Mouse (Mus musculus) embryonic facial prominence, embryonic 11.5 days (tissue): ENCODE data around the gene Usp6nl. TPM values are rescaled to one million over a fixed set of nuclear protein-coding genes. Genes with fewer than 3 reads are reported as not detected.

ENCODE experiments used
- ATAC-seq: fragments of 200-750 bp; cut with Nextera tagmentation; replicated peaks from 2 replicates; pipeline ENCODE4 v1.8.0; 2017; ENCODE audit warnings: low read depth; ENCODE audit not compliant: insufficient number of reproducible peaks, low FRiP score, low TSS enrichment
- DNase-seq: peaks from one replicate; pipeline ENCODE4 v3.0.0-alpha.2; 2015; ENCODE audit warnings: low spot score
- H3K27ac ChIP-seq: fragments of 300-500 bp; sonication (generic); replicated peaks from 2 replicates; pipeline ENCODE4 v1.5.1; 2014; ENCODE audit warnings: mild to moderate bottlenecking, low read depth, low read length, control low read depth
- H3K27me3 ChIP-seq: fragments of 300-500 bp; sonication (generic); 2 replicates; pipeline ENCODE4 v1.6.1; 2014; ENCODE audit warnings: mild to moderate bottlenecking, low read length, moderate library complexity, mixed read lengths; ENCODE audit not compliant: control insufficient read depth, insufficient read depth
- H3K36me3 ChIP-seq: fragments of 300-500 bp; sonication (generic); replicated peaks from 2 replicates; pipeline ENCODE4 v1.6.1; 2014; ENCODE audit warnings: low read depth, mild to moderate bottlenecking, low read length, moderate library complexity, mixed read lengths; ENCODE audit not compliant: control insufficient read depth, insufficient read depth
- H3K4me1 ChIP-seq: fragments of 300-500 bp; sonication (generic); 2 replicates; pipeline ENCODE4 v1.6.1; 2014; ENCODE audit warnings: low read length, mixed read lengths; ENCODE audit not compliant: control insufficient read depth, insufficient read depth
- H3K4me2 ChIP-seq: fragments of 300-500 bp; sonication (generic); 2 replicates; pipeline ENCODE4 v1.6.1; 2014; ENCODE audit warnings: low read depth, mild to moderate bottlenecking, control low read depth, low read length, moderate library complexity
- H3K4me3 ChIP-seq: fragments of 300-500 bp; sonication (generic); 2 replicates; pipeline ENCODE4 v1.5.1; 2014; ENCODE audit warnings: low read depth, low read length, control low read depth
- H3K9ac ChIP-seq: fragments of 300-500 bp; sonication (generic); replicated peaks from 2 replicates; pipeline ENCODE4 v1.6.1; 2014; ENCODE audit warnings: mild to moderate bottlenecking, control low read depth, low read length
- H3K9me3 ChIP-seq: fragments of 300-500 bp; sonication (generic); replicated peaks from 2 replicates; pipeline ENCODE4 v1.6.1; 2016; ENCODE audit warnings: mild to moderate bottlenecking, low read length, inconsistent platforms, mixed read lengths; ENCODE audit not compliant: control insufficient read depth
- WGBS: fragments of 180-500 bp; shearing (Covaris S2); extraction: QIAGEN DNeasy Blood & Tissue Kit; methylation state at CpG from one replicate; pipeline ENCODE4 v1.1.7; 2014; 5-methylcytosine and 5-hydroxymethylcytosine counted together
- polyA plus RNA-seq: library from polyadenylated mRNA; unstranded; fragments of >200 nt; fragmentation: Nextera tagmentation; extraction: Ambion mirVana; gene quantifications from 2 replicates; pipeline ENCODE4 v1.2.1, GENCODE M21; 2014

The Usp6nl gene
- polyA plus RNA-seq, 1 experiment from 2014 or later = 12.7 TPM

- no peaks in the 10 kb centered on the region for H3K9me3 ChIP-seq
- H3K27ac ChIP-seq = no peak overlapping the region
- no peak overlapping the region for H3K4me2 ChIP-seq
- H3K9ac ChIP-seq = no peak overlapping the region
- no peaks in the 10 kb centered on the region for H3K36me3 ChIP-seq
- no peak overlapping the region for H3K4me3 ChIP-seq
- WGBS = 82% methylated on average over 9 of the region's 9 CpGs
- H3K4me1 ChIP-seq = no peaks in the 10 kb centered on the region
- DNase-seq (no peak), ATAC-seq (no peak)
- no peaks in the 10 kb centered on the region for H3K27me3 ChIP-seq
Observed at GRCm38 (mm10) chr2:6350164-6350563, 27.7 kb downstream of the Usp6nl start.

DNA sequence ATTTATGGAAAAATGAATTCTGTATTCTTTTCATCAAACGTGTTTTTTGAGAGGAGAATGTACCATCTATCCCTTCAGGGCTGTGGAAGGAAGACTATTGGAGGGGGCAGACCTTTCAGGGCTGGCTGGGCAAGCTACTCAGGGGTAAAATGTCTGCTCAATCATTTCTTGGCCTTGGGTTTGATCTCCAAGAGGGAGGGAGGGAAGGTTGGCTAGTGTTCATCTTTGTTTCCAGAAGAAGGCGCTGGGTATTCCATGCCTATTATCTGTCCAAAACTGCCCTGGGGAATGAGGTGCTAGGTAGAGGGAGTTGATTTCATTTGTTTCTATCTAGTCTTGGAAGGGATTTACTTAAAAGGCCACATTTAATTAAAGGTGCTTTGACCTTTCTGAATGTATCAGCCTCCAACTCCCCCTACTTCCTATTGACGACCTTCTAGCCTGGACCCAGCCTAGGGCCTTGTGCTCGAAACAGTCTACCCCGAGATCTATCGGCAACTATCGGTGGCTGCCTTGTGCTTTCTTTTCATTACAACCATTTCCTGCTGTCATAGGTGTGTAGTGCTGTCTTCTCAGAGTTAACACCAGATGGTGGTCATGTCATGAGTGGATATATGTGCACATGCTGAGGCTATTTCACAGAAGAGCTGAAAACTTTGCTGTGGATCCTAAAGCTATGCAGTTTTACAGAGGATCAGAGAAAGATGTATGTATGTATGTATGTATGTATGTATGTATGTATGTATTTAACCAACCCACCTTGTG is 28.6 kb downstream of the Usp6nl start:
- no peak for ATAC-seq
- H3K4me1 ChIP-seq = no peaks in the 10 kb centered on the region
- H3K27me3 ChIP-seq = no peaks in the 10 kb centered on the region
- no peak overlapping the region for H3K4me3 ChIP-seq
- 59% methylated on average over 7 of the region's 7 CpGs for WGBS
- H3K36me3 ChIP-seq = no peaks in the 10 kb centered on the region
- no peak for DNase-seq
- no peak overlapping the region for H3K4me2 ChIP-seq
- no peak overlapping the region for H3K9ac ChIP-seq
- H3K27ac ChIP-seq = no peak overlapping the region
- H3K9me3 ChIP-seq = no peaks in the 10 kb centered on the region

DNA sequence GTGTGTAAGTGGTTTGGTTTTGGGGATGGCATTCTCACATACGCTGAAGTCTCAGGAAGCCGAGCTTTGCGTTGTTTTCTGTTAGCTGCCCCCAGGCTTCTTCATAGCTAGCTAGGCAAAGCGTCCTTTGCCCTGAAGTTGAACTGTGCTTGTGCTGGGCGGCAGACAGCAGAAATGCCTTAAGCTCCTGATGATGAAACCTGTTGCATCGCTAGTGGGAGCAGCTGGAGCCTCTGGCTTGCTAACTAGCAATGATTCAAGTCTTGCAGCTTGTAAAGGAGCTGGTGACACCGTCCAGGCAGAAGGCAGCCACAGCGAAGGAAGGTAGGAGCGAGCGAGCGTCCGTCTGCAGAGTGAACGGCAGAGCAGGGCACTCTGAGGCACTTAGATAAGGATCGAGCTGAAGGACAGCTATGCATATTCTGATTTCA is 30.1 kb downstream of the Usp6nl start:
- no peaks in the 10 kb centered on the region for H3K9me3 ChIP-seq
- DNase-seq = peak; percentile 61

DNA sequence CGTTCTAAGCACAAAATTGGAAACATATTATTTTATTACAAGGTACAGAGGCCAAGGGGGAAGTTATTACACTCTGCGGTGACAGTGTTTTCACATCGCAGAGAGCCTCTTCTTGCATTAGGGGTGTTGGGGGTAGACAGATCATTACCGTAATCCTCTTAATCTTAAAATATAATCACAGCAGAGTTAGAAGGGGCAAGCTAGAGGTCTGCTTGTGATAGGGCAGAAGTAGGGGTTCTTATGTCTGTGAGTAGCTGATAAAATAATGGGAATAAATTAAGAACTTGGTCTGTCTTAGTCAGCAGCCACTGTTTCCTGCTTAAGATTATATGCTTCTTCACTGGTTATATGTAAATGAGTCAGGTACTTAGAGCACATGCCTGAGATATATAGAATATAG is 30.6 kb downstream of the Usp6nl start:
- DNase-seq (no peak), ATAC-seq (no peak)
- Histone ChIP-seq H3K27ac (no peak overlapping the region), H3K9me3 (no peaks in the 10 kb centered on the region), H3K4me1 (no peaks in the 10 kb centered on the region), H3K36me3 (no peaks in the 10 kb centered on the region), H3K9ac (no peak overlapping the region), H3K27me3 (no peaks in the 10 kb centered on the region), H3K4me3 (no peak overlapping the region), H3K4me2 (no peak overlapping the region)
- WGBS = 49% methylated on average over 4 of the region's 4 CpGs

More for the DNA sequence above, 30.1 kb downstream of the Usp6nl start:
- WGBS = 21% methylated on average over 14 of the region's 14 CpGs
- Histone ChIP-seq H3K4me2 (no peak overlapping the region), H3K4me3 (no peak overlapping the region), H3K4me1 (no peaks in the 10 kb centered on the region), H3K36me3 (no peaks in the 10 kb centered on the region), H3K27me3 (no peaks in the 10 kb centered on the region), H3K9ac (no peak overlapping the region; the same call in 1 of the 2 replicates), H3K27ac (no peak overlapping the region)
- no peak for ATAC-seq

GRCm38 (mm10) chr2:6357306-6357705 is 34.8 kb downstream of the Usp6nl start:
- Histone ChIP-seq H3K27ac (no peak overlapping the region), H3K4me3 (no peak overlapping the region), H3K27me3 (no peaks in the 10 kb centered on the region), H3K36me3 (no peaks in the 10 kb centered on the region; the same call in 1 of the 2 replicates), H3K9me3 (no peaks in the 10 kb centered on the region), H3K9ac (no peak overlapping the region), H3K4me2 (no peak overlapping the region), H3K4me1 (0 out of 2 replicates have a peak, but pooled peaks cover 2% of the 10 kb centered on the region)
- 93% methylated on average over 7 of the region's 7 CpGs for WGBS
- no peak for DNase-seq
- ATAC-seq = no peak

DNA sequence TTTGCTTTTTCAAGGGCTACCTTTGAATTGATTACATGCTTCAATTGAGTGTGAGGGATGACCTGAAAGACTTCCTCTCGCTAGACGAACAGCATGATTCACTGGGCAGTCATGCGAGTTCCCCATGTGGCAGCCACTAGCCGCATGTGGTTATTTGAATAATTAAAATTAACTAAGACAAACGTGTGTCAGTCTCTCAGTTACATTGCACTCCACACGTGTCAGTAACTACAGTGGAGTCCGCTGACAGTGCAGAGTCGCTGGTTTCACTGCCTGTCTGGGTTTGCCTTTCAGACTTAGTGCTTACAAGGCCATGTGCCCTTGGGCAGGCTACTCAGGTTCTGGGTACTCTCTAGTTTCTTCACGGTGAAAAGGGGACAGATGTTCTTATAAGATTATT is 37.2 kb downstream of the Usp6nl start:
- no peaks in the 10 kb centered on the region for H3K9me3 ChIP-seq
- H3K27ac ChIP-seq = no peak overlapping the region
- no peaks in the 10 kb centered on the region; the same call in 1 of the 2 replicates for H3K36me3 ChIP-seq
- DNase-seq (peak; percentile 41), ATAC-seq (no peak)
- no peaks in the 10 kb centered on the region for H3K27me3 ChIP-seq
- H3K4me3 ChIP-seq = no peak overlapping the region
- H3K4me2 ChIP-seq = no peak overlapping the region
- H3K4me1 ChIP-seq = 0 out of 2 replicates have a peak, but pooled peaks cover 2% of the 10 kb centered on the region
- 51% methylated on average over 9 of the region's 9 CpGs for WGBS
- no peak overlapping the region for H3K9ac ChIP-seq

- Histone ChIP-seq H3K27me3 (no peaks in the 10 kb centered on the region), H3K9me3 (no peaks in the 10 kb centered on the region), H3K4me1 (0 out of 2 replicates have a peak, but pooled peaks cover 2% of the 10 kb centered on the region), H3K27ac (no peak overlapping the region), H3K4me2 (no peak overlapping the region), H3K9ac (no peak overlapping the region), H3K36me3 (no peaks in the 10 kb centered on the region; the same call in 1 of the 2 replicates), H3K4me3 (no peak overlapping the region)
- 68% methylated on average over 13 of the region's 13 CpGs for WGBS
- ATAC-seq = 0 out of 2 replicates have a peak, but pooled peaks have one; percentile 47
- DNase-seq = no peak
Observed at GRCm38 (mm10) chr2:6363126-6363525, 40.7 kb downstream of the Usp6nl start.

DNA sequence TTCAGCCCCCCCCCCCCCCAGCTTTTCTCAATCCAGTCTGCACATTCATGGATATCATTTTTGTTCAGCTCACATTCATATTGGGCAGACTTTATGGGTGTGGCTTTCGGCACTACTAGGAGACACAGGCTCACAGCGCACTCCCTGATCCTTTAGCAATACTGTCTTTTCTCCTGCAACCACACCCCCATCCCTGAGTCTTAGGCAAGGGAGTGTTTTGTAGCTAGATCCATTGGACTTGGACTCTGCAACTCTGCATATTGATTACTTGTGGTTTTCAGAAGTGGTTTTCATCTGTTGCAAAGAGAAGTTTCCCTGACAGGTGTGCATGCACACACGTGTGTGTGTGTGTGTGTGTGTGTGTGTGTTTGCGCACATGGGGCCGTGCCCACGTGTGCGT is 41.5 kb downstream of the Usp6nl start:
- no peak for ATAC-seq
- no peak overlapping the region for H3K9ac ChIP-seq

More for the DNA sequence above, 41.5 kb downstream of the Usp6nl start:
- Histone ChIP-seq H3K27ac (no peak overlapping the region), H3K27me3 (no peaks in the 10 kb centered on the region), H3K4me2 (no peak overlapping the region), H3K9me3 (no peaks in the 10 kb centered on the region), H3K36me3 (no peaks in the 10 kb centered on the region), H3K4me1 (no peaks in the 10 kb centered on the region), H3K4me3 (no peak overlapping the region)
- no peak for DNase-seq
- WGBS = 93% methylated on average over 7 of the region's 7 CpGs
